Mouse (Mus musculus) limb, embryonic 13.5 days (tissue): ENCODE data around the gene Gm20388. TPM values are rescaled to one million over a fixed set of nuclear protein-coding genes. Genes with fewer than 3 reads are reported as not detected.

Experiments
- ATAC-seq: fragments of 200-750 bp; cut with Nextera tagmentation; 2 replicates; pipeline ENCODE4 v1.8.0; 2017; ENCODE audit warnings: low read depth, moderate number of reproducible peaks, moderate TSS enrichment; ENCODE audit not compliant: low FRiP score
- H3K27ac ChIP-seq: fragments of 300-500 bp; sonication (generic); 2 replicates; pipeline ENCODE4 v1.5.1; 2015; ENCODE audit warnings: inconsistent platforms, mild to moderate bottlenecking, moderate library complexity
- H3K27me3 ChIP-seq: fragments of 300-500 bp; sonication (generic); 2 replicates; pipeline ENCODE4 v1.6.1; 2015; ENCODE audit warnings: mild to moderate bottlenecking, inconsistent platforms
- H3K36me3 ChIP-seq: fragments of 300-500 bp; sonication (generic); 2 replicates; pipeline ENCODE4 v1.6.1; 2015; ENCODE audit warnings: inconsistent platforms, mild to moderate bottlenecking, moderate library complexity
- H3K4me1 ChIP-seq: fragments of 300-500 bp; sonication (generic); 2 replicates; pipeline ENCODE4 v1.6.1; 2015; ENCODE audit warnings: inconsistent platforms
- H3K4me2 ChIP-seq: fragments of 300-500 bp; sonication (generic); replicated peaks from 2 replicates; pipeline ENCODE4 v1.6.1; 2015; ENCODE audit warnings: inconsistent platforms, mild to moderate bottlenecking, moderate library complexity
- H3K4me3 ChIP-seq: fragments of 300-500 bp; sonication (generic); 2 replicates; pipeline ENCODE4 v1.5.1; 2015; ENCODE audit warnings: moderate library complexity, mild to moderate bottlenecking, inconsistent platforms
- H3K9ac ChIP-seq: fragments of 300-500 bp; sonication (generic); 2 replicates; pipeline ENCODE4 v1.6.1; 2015; ENCODE audit warnings: mild to moderate bottlenecking, inconsistent platforms
- H3K9me3 ChIP-seq: fragments of 300-500 bp; sonication (generic); 2 replicates; pipeline ENCODE4 v1.6.1; 2016; ENCODE audit warnings: inconsistent platforms
- WGBS: fragments of 180-500 bp; shearing (Covaris S2); methylation state at CpG from one replicate; pipeline ENCODE4 v1.1.7; 2015; 5-methylcytosine and 5-hydroxymethylcytosine counted together
- polyA plus RNA-seq: library from polyadenylated mRNA; unstranded; fragments of >200 nt; fragmentation: Nextera tagmentation; extraction: Ambion mirVana; gene quantifications from 2 replicates; pipeline ENCODE4 v1.2.1, GENCODE M21; 2015

Gene Gm20388
- polyA plus RNA-seq, 1 experiment from 2014 or later = 7.1 TPM

GRCm38 (mm10) chr8:120513145-120513544 is 602.5 kb downstream of the Gm20388 start:
- WGBS = 51% methylated on average over 6 of the region's 6 CpGs
- Histone ChIP-seq H3K4me2 (no peak overlapping the region), H3K27me3 (peaks cover 6% of the 10 kb centered on the region), H3K4me3 (no peak overlapping the region), H3K36me3 (no peaks in the 10 kb centered on the region), H3K27ac (no peak overlapping the region), H3K9ac (no peak overlapping the region), H3K4me1 (peaks cover 92% of the 10 kb centered on the region), H3K9me3 (no peaks in the 10 kb centered on the region)
- ATAC-seq = no peak

- H3K4me3 ChIP-seq = no peak overlapping the region
- no peak overlapping the region for H3K9ac ChIP-seq
- peak; percentile 26; the same call in 1 of the 2 replicates for ATAC-seq
- H3K4me2 ChIP-seq = peak overlapping the region; percentile 27
- H3K27ac ChIP-seq = peak overlapping the region; percentile 33; the same call in 1 of the 2 replicates
- H3K4me1 ChIP-seq = peaks cover 92% of the 10 kb centered on the region
- H3K27me3 ChIP-seq = peaks cover 3% of the 10 kb centered on the region; the same call in 1 of the 2 replicates
- H3K36me3 ChIP-seq = no peaks in the 10 kb centered on the region
- no peaks in the 10 kb centered on the region for H3K9me3 ChIP-seq
- whole genome bisulfite sequencing = 10% methylated on average over 26 of the region's 26 CpGs
Measured at GRCm38 (mm10) chr8:120513638-120514461, 603.2 kb downstream of the Gm20388 start.

GRCm38 (mm10) chr8:120515214-120515613 is 604.6 kb downstream of the Gm20388 start:
- 96% methylated on average over 2 of the region's 2 CpGs for WGBS
- 0 out of 2 replicates have a peak overlapping the region, but pooled peaks have one; percentile 1 for H3K27ac ChIP-seq
- H3K9me3 ChIP-seq = no peaks in the 10 kb centered on the region
- peaks cover 8% of the 10 kb centered on the region for H3K27me3 ChIP-seq
- no peak overlapping the region for H3K9ac ChIP-seq
- ATAC-seq = no peak
- H3K36me3 ChIP-seq = no peaks in the 10 kb centered on the region
- peaks cover 88% of the 10 kb centered on the region for H3K4me1 ChIP-seq
- no peak overlapping the region for H3K4me2 ChIP-seq
- H3K4me3 ChIP-seq = no peak overlapping the region

- Histone ChIP-seq H3K4me1 (peaks cover 88% of the 10 kb centered on the region), H3K4me2 (no peak overlapping the region), H3K36me3 (no peaks in the 10 kb centered on the region), H3K9me3 (no peaks in the 10 kb centered on the region), H3K9ac (no peak overlapping the region), H3K27ac (no peak overlapping the region), H3K27me3 (peaks cover 10% of the 10 kb centered on the region), H3K4me3 (no peak overlapping the region)
- 85% methylated on average over 6 of the region's 6 CpGs for WGBS
- ATAC-seq = no peak
Measured at GRCm38 (mm10) chr8:120515650-120516049, 605.0 kb downstream of the Gm20388 start.

- Histone ChIP-seq H3K4me1 (peaks cover 88% of the 10 kb centered on the region), H3K27ac (no peak overlapping the region; the same call in 1 of the 2 replicates), H3K27me3 (peaks cover 10% of the 10 kb centered on the region), H3K9ac (no peak overlapping the region), H3K36me3 (no peaks in the 10 kb centered on the region), H3K4me2 (peak overlapping the region; percentile 27), H3K9me3 (no peaks in the 10 kb centered on the region), H3K4me3 (no peak overlapping the region)
- peak; percentile 33; the same call in 1 of the 2 replicates for ATAC-seq
- WGBS = 13% methylated on average over 12 of the region's 12 CpGs
Measured at GRCm38 (mm10) chr8:120516182-120516755, 605.6 kb downstream of the Gm20388 start.

- no peak overlapping the region for H3K27ac ChIP-seq
- no peak overlapping the region for H3K9ac ChIP-seq
Measured at GRCm38 (mm10) chr8:120517666-120518410, 607.2 kb downstream of the Gm20388 start.

GRCm38 (mm10) chr8:120518736-120519534 is 608.3 kb downstream of the Gm20388 start:
- H3K4me1 ChIP-seq = peaks cover 77% of the 10 kb centered on the region
- peaks cover 7% of the 10 kb centered on the region for H3K27me3 ChIP-seq
- no peak overlapping the region for H3K9ac ChIP-seq
- 61% methylated on average over 14 of the region's 14 CpGs for WGBS
- H3K36me3 ChIP-seq = no peaks in the 10 kb centered on the region
- ATAC-seq = no peak
- no peak overlapping the region for H3K27ac ChIP-seq
- H3K4me3 ChIP-seq = no peak overlapping the region
- no peak overlapping the region for H3K4me2 ChIP-seq
- no peaks in the 10 kb centered on the region for H3K9me3 ChIP-seq

More at GRCm38 (mm10) chr8:120517666-120518410, 607.2 kb downstream of the Gm20388 start:
- Histone ChIP-seq H3K36me3 (no peaks in the 10 kb centered on the region), H3K4me3 (no peak overlapping the region), H3K4me1 (peaks cover 80% of the 10 kb centered on the region), H3K4me2 (no peak overlapping the region; the same call in 1 of the 2 replicates), H3K9me3 (no peaks in the 10 kb centered on the region), H3K27me3 (peaks cover 10% of the 10 kb centered on the region)
- ATAC-seq = no peak
- WGBS = 26% methylated on average over 11 of the region's 11 CpGs

- Histone ChIP-seq H3K4me1 (peaks cover 74% of the 10 kb centered on the region), H3K9me3 (no peaks in the 10 kb centered on the region), H3K36me3 (no peaks in the 10 kb centered on the region), H3K4me2 (no peak overlapping the region), H3K27me3 (peaks cover 7% of the 10 kb centered on the region), H3K27ac (no peak overlapping the region), H3K4me3 (no peak overlapping the region), H3K9ac (no peak overlapping the region)
- 60% methylated on average over 15 of the region's 15 CpGs for WGBS
- no peak for ATAC-seq
Measured at GRCm38 (mm10) chr8:120520287-120520686, 609.6 kb downstream of the Gm20388 start.

- H3K4me3 ChIP-seq = no peak overlapping the region
- no peaks in the 10 kb centered on the region for H3K9me3 ChIP-seq
- no peak for ATAC-seq
- peaks cover 7% of the 10 kb centered on the region for H3K27me3 ChIP-seq
- no peaks in the 10 kb centered on the region for H3K36me3 ChIP-seq
- 17% methylated on average over 20 of the region's 20 CpGs for WGBS
- peak overlapping the region; percentile 19; the same call in 1 of the 2 replicates for H3K4me2 ChIP-seq
- peaks cover 80% of the 10 kb centered on the region for H3K4me1 ChIP-seq
- H3K27ac ChIP-seq = no peak overlapping the region
- 0 out of 2 replicates have a peak overlapping the region, but pooled peaks have one; percentile 25 for H3K9ac ChIP-seq
Measured at GRCm38 (mm10) chr8:120520707-120521590, 610.3 kb downstream of the Gm20388 start.

- Histone ChIP-seq H3K4me1 (peaks cover 80% of the 10 kb centered on the region), H3K27ac (no peak overlapping the region), H3K4me3 (no peak overlapping the region), H3K9ac (no peak overlapping the region), H3K4me2 (peak overlapping the region; percentile 19; the same call in 1 of the 2 replicates), H3K9me3 (no peaks in the 10 kb centered on the region), H3K27me3 (peaks cover 8% of the 10 kb centered on the region), H3K36me3 (no peaks in the 10 kb centered on the region)
- ATAC-seq = no peak
- WGBS = 64% methylated on average over 7 of the region's 7 CpGs
Measured at GRCm38 (mm10) chr8:120521591-120521965, 610.9 kb downstream of the Gm20388 start.
